Mouse (Mus musculus) heart, adult 8-10 months (tissue): ENCODE measurements around the gene Ccdc183. TPM values are rescaled to one million over a fixed set of nuclear protein-coding genes. Genes with fewer than 3 reads are reported as not detected.

Source experiments
- DNase-seq: peaks from one replicate; pipeline ENCODE4 v3.0.0; 2022; ENCODE audit warnings: low spot score
- total RNA-seq, 4 experiments: library from RNA; stranded (reverse); gene quantifications; 2 replicates each; pipeline ENCODE4 v1.2.4; 2022

Gene Ccdc183
- total RNA-seq, 4 experiments from 2014 or later = not detected

DNA sequence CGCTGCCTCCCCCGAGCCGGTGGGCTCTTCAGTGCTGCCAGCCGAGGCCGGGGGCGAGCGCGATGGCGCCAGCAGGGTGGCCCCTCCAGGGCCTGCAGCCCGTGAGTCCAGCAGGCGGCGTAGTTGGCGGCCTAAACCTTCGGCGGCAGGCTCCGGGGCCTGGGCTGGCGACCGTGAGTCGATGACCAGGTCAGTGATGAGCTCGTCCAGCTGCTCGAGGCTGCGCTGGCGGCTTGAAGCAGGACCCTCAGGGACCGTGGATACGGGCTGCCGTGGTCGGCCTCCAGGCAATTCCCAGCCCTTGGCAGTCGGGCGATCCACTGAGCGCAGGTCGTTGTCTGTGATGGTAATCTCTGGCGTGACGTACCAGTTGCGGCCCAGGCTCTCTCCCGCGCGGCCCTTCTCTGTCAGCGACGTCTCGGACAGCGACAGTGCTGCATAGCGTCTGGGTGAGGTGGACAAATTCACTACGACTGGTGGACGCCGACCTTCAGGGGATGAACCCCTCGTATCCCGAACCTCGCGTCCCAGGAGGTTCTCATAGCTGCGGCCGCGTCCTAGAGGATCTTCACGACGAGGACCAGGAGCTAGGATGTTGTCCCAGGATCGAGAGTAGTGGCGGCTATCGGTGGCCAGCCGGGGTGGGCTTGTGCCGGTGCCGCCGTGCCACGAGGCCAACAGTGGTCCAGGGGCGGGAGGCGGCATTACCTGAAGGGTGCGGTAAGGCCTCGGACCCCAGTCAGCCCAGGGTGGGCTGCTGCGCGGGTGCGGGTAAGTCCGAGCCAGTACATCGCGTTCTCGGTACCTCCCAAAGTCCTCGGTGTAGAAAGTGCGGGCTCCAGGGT is 39.3 kb downstream of the Ccdc183 start:
- DNase-seq = no peak

DNA sequence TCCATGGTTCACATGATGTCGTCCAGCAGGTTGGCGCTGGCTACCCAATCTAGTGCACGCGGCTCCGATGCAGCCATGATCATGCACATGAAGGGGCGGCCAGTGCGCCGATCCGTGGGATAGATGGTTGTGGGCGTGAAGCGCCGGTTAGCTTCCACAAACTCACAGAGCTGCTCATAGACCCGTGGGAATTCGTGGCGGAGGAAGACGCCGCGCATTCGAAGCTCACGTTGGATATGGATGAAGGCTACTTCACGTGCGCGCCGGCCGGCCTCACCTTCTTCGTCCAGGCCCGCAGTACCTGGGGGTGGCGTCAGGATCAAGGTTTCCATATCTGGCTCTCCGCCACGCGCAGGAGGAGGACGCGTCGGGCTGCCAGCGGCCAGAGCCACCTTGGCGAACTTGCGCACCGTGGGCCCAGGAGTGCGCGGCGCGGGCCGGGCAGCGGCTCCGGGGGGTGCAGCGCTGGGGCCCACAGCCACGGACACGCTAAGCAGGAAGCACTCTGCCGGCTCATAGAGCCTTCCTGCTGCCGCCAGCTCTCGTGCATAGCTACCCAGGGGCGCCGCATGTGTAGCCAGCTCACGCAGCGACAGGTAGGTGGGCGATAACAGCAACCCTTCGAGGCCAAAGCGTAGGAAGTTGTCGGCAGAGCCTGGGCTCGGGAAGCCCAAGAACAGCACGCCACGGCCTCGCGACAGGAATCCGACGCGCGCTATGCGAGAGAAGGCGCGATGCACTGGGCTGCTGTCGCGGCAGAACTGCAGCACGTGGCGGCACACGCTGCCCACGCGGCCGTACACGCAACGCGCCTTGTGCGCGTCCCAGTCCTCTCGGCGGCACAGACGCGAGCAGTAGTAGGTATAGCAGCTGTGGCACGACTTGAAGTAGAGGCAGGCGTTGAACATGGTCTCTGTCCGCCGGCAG is 40.2 kb downstream of the Ccdc183 start:
- DNase-seq = no peak

DNA sequence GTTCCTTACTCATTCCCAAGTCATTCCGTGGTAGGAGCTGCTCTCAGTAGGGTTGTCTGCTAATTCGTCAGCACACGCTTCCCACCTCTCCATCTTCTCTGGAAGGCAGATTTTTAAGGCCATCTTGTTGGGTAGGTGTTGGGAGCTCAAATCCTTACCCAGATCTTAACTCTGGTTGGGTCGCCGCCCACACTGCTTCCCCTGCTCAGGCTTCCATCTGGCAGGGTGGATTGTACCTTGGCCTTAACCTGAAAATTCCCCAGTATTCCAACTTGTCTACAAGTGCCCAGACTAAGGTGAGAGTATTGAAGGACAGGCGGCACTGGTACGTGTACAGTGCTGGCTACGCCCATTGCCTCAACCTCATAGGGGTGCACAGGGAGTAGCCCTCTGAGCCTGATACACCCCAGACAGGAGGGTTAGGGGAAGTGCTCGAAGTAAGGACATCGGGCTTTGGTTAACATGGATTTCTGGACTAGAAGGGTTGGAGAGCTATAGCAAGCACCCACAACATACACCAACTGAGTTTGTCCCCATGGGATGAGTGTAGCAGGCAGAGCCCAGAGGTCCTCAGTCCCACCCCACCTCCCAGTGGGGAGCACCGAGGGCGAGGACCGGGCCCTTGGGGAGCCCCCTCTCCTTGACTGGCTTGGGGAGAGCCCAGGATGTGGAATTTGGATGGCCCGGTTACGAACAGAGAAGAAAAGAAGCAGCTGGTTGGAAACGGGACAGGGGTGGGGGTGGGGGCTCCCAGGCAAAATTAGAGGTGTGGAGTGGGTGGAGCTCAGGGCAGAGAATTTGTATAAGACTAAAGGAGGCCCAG is 41.2 kb downstream of the Ccdc183 start:
- no peak for DNase-seq

DNA sequence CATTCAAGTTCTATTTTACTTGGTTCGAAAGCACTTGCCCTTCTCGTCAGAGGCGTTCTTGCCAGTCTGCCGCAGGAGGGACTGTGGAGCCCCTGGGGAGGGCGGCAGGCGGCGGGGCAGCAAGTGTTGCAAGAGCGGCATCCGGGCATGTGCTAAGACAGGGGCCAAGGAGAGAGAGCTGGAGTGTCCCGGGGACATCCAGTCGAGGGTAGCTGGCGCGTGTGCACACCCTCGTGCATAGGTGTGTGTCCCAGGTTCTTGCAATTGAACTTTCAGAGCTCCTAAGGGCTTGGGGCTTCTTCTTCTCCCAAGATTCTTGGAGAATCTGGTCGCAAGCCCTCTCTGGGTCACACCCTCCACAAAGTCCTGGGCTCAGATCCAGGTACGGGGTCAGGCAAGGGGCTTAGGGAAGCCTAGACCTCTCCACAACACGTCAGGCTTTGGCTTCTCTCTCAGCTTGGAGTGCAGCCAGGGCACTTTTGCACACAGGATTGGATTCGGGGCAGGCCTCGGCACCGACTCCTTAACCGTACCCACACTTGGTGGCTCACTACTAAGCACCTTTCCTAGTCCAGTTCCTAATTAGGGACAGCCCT is 41.9 kb downstream of the Ccdc183 start:
- no peak for DNase-seq

DNA sequence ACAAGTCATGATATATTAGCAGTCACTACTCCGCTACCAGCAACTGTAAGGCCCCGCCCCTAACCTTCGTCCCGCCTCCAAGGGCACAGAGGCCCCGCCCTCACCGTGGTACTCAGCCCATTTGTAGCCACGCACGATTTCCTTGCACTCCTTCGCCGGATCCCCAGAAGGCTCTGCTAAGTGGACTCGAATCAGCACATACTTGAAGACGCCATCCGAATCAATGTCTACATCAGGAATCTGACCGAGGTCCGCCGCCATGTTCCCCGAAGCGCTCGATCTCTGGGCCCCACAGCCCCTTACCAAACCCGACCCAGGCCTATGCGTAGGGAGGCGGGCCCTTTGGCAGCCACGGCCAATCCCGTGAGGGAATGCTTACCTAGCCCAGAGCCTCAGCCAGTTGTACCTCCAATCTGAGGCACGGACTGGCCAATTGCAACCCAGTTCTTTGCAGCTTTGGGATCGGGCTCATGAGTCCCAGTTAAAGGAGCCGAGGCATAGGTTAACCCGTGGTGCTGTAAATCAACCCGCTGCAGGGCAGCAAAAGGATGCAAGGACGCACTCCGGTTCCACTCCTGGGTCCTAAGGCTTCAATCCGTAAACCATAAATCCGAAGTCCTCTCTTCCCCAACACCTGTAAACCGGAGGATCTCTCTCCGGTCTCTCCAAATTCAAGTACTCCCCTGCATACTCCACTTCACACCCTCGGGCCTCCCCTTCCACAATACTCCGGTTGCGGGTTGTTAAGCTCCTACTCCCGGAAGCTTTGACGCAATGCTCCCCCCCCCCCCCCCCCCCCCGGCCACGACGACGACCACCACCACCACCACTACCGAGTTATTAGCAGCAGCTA is 42.7 kb downstream of the Ccdc183 start, which contains the start of the genes Mamdc4 and Phpt1:
Gene Mamdc4, minus strand, starts transcription at position 267 of the 853 bp plus-strand sequence.
Gene Phpt1, minus strand, starts transcription at position 646 of the 853 bp plus-strand sequence.
- DNase-seq = peak; percentile 98

DNA sequence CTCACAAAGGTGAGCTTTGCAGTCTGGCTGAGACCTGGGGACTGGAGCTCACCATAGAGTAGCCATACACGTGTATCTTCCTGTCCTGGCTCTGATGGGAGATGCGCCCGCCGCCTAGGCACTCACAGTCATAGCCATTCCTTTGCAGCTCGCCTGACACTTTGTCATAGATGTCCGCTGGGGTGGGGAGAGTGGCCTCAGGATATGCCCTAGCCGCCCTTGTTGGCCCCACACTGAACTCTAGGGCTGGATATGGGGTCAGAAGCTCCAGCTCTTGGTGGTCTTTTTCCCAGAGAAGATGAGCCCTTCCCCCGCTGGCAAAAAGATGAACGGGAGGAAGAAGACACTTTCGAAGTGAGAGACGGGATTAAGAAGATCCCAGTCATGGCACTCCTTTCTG is 43.3 kb downstream of the Ccdc183 start:
- no peak for DNase-seq

DNA sequence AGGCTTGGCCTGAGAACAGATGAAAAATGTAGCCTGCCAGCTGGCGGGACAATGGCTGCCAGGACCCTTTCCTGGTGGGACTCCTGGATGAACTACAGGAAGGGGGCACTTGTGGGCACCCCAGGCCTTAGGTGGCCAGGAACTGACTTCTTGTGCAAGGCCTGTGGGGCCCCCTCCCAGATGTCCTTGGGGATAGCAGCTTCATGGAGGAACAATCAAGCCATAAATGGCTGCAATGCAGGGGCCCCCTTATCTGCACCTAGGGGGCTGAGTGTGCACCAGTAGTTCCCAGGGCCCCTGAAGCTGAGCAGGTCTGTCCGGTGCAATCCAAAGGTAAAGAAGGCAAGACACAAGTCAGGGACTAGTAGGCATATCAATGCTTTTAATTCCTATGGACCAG is 44.4 kb downstream of the Ccdc183 start:
- no peak for DNase-seq

DNA sequence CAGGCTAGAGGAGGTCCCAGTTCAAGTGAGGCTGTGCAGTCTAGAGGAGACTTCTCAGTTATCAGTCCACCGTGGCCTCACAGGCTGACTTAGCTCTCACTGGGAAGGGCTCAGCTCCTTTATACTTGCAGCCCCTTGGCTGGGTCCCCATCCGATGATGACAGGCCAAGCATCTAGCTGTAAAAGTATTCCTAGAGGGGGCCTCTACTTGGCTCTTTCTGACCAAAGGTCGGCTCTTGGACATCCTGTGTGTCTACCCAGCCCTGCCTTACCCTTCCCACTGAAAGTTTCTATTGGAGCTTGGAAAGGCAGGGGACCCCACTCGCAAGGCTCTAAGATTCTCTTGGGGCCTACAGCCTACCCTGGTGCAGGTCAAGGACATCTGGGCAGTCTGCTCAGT is 46.3 kb downstream of the Ccdc183 start:
- no peak for DNase-seq

DNA sequence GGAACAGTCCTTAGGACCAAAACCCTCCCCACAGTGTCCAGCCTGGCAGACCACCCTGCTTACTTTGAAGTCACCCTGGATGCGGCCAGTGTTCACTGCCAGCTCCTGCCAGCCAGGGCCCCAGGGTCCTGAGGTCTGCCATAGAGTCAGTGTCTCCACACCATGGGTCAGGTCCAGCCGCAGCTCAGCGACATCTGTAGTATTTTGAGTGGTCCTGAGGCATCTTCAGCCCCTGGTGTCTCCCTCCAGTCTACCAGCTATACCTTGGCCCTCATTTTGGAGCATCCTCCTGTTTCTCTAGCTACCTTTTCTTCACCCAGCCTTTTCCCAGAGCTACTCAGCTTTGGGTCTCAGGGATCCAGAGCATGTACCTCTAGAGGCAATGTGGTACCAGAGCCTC is 48.2 kb downstream of the Ccdc183 start:
- no peak for DNase-seq

DNA sequence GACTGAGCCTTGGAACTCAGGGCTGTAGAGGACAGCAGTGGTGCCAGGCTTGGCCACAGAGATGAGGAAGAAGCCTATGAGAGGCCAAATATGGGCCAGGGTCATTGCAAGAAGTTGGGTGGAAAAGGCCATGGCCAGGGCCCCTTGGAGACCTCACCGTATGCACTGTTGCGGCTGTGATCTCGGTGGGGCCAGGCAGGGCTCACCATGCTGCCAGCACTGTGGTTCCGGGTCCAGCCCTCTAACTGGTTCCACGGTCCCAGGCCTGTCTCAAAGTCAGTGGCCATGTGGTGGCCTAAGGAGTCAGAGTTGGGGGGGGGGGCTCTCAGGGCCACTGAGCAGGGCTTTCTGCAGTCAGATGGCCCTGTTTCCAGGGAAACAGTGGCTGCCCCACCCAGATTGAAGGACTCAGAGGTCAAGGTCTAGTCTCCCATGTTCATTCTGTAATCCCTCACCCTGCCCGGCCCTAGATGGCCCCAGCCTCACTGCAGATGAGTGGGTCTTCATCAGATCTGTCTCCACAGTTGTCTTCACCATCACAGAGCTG is 48.9 kb downstream of the Ccdc183 start:
- no peak for DNase-seq

DNA sequence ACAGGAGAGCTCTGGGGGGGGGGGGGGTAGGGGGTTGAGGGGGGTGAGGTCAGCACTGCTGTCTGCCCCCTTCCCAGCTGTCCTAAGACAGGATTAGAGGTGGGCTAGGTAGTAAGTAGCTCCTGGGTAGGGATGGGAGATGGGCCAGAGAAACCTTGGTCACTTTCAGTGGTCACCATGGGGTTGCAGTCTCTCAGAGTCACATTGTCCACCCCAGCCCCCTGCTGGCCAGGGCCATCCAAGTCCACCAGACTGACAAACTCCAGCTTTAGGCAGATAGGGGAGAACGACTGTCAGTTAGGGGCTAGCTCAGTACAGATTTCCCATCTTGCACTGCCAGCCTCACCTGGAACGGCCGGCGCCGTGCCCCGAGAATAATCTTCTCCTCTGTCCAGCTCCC is 50.9 kb downstream of the Ccdc183 start:
- no peak for DNase-seq

DNA sequence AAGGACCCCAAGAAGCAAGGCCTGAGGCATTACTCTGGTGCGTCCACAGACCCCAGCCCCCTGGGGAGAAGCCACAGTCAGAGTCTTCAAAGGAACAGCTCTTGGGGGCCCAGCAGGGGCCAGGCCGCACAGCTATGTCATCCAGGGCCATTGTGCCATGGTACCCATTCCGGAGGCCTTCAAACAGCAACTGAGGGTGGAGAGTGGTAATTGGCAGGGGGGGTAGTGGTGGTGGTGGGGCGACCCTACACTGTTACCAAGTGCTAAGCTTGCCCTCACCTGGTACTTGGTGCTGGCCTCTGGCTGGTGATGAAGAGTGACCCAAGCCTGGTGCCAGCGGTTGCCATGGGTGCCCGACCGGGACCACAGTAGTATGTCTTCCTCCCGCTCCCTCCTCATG is 51.7 kb downstream of the Ccdc183 start:
- no peak for DNase-seq

DNA sequence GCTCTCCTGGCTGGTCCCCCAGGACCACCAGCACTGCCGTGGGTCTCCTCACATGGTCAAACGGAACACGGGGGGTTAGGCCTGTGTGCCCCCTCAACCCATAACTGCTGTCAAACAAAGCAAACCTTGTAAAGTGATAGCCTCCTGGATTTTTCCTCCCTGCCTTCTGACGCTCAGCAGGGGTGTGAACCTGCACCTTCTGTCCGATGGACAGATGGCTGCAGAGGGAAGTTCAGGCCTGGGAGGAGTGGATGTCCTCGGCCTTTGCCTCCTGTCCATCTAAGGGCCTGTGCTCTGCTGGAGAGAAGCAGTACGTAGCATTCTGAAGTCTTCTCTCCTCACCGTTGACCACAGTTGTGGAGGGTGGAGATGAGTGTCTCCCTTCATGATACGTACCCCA is 55.5 kb downstream of the Ccdc183 start:
- DNase-seq = no peak

DNA sequence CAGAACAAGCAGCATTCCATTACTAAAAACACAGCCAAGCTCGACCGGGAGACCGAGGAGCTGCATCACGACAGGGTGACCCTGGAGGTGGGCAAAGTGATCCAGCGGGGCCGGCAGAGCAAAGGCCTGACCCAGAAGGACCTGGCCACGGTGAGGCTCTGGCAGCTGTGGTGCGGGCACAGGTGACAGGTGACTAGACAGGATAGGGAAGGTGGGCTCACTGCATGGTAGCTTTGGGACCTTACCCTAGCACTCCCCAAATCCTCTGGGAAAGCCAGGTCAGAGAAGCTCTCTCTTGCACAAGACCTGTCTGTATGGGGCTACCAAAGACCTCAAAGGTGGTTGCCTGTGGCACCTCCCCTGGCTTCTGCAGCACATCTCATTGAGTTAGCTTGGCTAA is 56.9 kb downstream of the Ccdc183 start:
- no peak for DNase-seq

DNA sequence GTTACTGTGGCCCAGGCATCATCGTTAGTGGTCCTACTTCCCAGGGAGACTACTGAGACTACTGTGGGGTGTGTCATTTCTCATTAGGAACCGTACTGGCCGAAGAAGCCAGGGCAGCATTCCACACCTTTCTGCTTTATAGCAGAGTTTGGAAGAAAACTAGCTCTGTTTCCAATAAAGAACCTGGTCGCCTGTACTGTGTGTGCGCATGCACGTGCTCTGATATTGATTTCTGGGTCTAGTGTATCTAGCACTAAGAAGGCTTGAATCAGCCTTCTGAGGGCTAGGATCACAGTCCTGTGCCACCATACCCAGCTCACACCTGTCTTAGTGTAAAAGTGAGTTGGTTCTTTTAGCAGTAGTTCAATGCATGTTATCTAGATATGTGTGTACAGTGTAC is 58.7 kb downstream of the Ccdc183 start:
- no peak for DNase-seq

Other genes starting within 250 kb of the Ccdc183 start
- not detected for gene Sapcd2, start 245.4 kb downstream of the Ccdc183 start, total RNA-seq
- gene Entpd2, start 221.8 kb downstream of the Ccdc183 start, total RNA-seq = 10 to 100 TPM; 11.6 to 14.4 (median 12.6) TPM
- 10 to 100 TPM; 25.3 to 35.8 (median 33.6) TPM for gene Npdc1, start 218.3 kb downstream of the Ccdc183 start, total RNA-seq
- under 1 TPM in 2 of 4 experiments, not detected in 2; 0.16 to 0.60 TPM for gene Fut7, start 194.4 kb downstream of the Ccdc183 start, total RNA-seq
- 10 to 100 TPM; 42.5 to 47.2 (median 45.2) TPM for gene Abca2, start 189.0 kb downstream of the Ccdc183 start, total RNA-seq
- 1 to 10 TPM; 1.3 to 3.6 (median 2.3) TPM for gene Clic3, start 160.8 kb downstream of the Ccdc183 start, total RNA-seq
- gene Paxx, start 156.6 kb downstream of the Ccdc183 start, total RNA-seq = 10 to 100 TPM; 21.4 to 30.7 (median 23.3) TPM
- 1,000 to 10,000 TPM in 1 of 4 experiments, 100 to 1,000 TPM in 3; 350 to 1,004 (median 621) TPM for gene Ptgds, start 147.6 kb downstream of the Ccdc183 start, total RNA-seq
- not detected for gene Lcn12, start 123.8 kb downstream of the Ccdc183 start, total RNA-seq
- 100 to 1,000 TPM in 1 of 4 experiments, 10 to 100 TPM in 3; 79.4 to 105 (median 88.7) TPM for gene Fbxw5, start 116.9 kb downstream of the Ccdc183 start, total RNA-seq
- 1 to 10 TPM; 1.7 to 2.6 (median 2.0) TPM for gene C8g, start 116.0 kb downstream of the Ccdc183 start, total RNA-seq
- gene Traf2, start 70.7 kb downstream of the Ccdc183 start, total RNA-seq = 10 to 100 TPM; 11.8 to 16.3 (median 13.8) TPM
- 100 to 1,000 TPM; 156 to 257 (median 210) TPM for gene Edf1, start 59.8 kb downstream of the Ccdc183 start, total RNA-seq
- 1 to 10 TPM; 1.1 to 2.2 (median 1.5) TPM for gene Mamdc4, start 42.8 kb downstream of the Ccdc183 start, total RNA-seq
- 10 to 100 TPM; 58.2 to 72.2 (median 65.4) TPM for gene Phpt1, start 42.5 kb downstream of the Ccdc183 start, total RNA-seq
- under 1 TPM; 0.09 to 0.38 (median 0.25) TPM for gene Ajm1, start 35.9 kb downstream of the Ccdc183 start, total RNA-seq
- 10 to 100 TPM; 67.3 to 75.3 (median 71.3) TPM for gene Rabl6, start 9.2 kb downstream of the Ccdc183 start, total RNA-seq
- 10 to 100 TPM; 32.0 to 42.2 (median 38.6) TPM for gene Tmem141, start 4.3 kb upstream of the Ccdc183 start, total RNA-seq
- gene Fcna, start 10.4 kb upstream of the Ccdc183 start, total RNA-seq = 1 to 10 TPM; 3.4 to 6.0 (median 4.3) TPM
- gene Lcn8, start 35.4 kb upstream of the Ccdc183 start, total RNA-seq = 1 to 10 TPM in 2 of 4 experiments, under 1 TPM in 2; 0.50 to 1.3 (median 0.97) TPM
- gene Lcn5, start 40.3 kb upstream of the Ccdc183 start, total RNA-seq = not detected
- not detected for gene Lcn6, start 59.1 kb upstream of the Ccdc183 start, total RNA-seq
- not detected for gene Lcn10, start 65.0 kb upstream of the Ccdc183 start, total RNA-seq
- gene Obp2a, start 82.4 kb upstream of the Ccdc183 start, total RNA-seq = under 1 TPM in 1 of 4 experiments, not detected in 3; 0.37 TPM
- gene Bmyc, start 89.1 kb upstream of the Ccdc183 start, total RNA-seq = 10 to 100 TPM; 14.2 to 21.0 (median 15.6) TPM
- not detected for gene Obp2b, start 119.3 kb upstream of the Ccdc183 start, total RNA-seq
- not detected for gene Lcn3, start 147.9 kb upstream of the Ccdc183 start, total RNA-seq
- gene Lcn11, start 159.3 kb upstream of the Ccdc183 start, total RNA-seq = not detected
- gene Gm13539, start 164.6 kb upstream of the Ccdc183 start, total RNA-seq = not detected
- gene Glt6d1, start 198.2 kb upstream of the Ccdc183 start, total RNA-seq = not detected
- not detected for gene Lcn9, start 205.5 kb upstream of the Ccdc183 start, total RNA-seq
- gene Sohlh1, start 229.6 kb upstream of the Ccdc183 start, total RNA-seq = not detected
- under 1 TPM; 0.44 to 0.90 (median 0.59) TPM for gene Kcnt1, start 246.1 kb upstream of the Ccdc183 start, total RNA-seq